Mouse (Mus musculus) limb, embryonic 15.5 days (tissue): ENCODE results near the gene Cage1. TPM values are rescaled to one million over a fixed set of nuclear protein-coding genes. Genes with fewer than 3 reads are reported as not detected.
A peak's percentile ranks its signal among the peaks of the same experiment; 100 is the strongest.

Experiments
- ATAC-seq: fragments of 200-750 bp; cut with Nextera tagmentation; 2 replicates; pipeline ENCODE4 v1.8.0; 2017; ENCODE audit warnings: low read depth, moderate TSS enrichment; ENCODE audit not compliant: insufficient number of reproducible peaks, low FRiP score, low TSS enrichment
- H3K27ac ChIP-seq: fragments of 300-500 bp; sonication (generic); 2 replicates; pipeline ENCODE4 v1.5.1; 2015; ENCODE audit warnings: moderate library complexity, mild to moderate bottlenecking, inconsistent platforms
- H3K27me3 ChIP-seq: fragments of 300-500 bp; sonication (generic); 2 replicates; pipeline ENCODE4 v1.6.1; 2015; ENCODE audit warnings: inconsistent platforms
- H3K36me3 ChIP-seq: fragments of 300-500 bp; sonication (generic); 2 replicates; pipeline ENCODE4 v1.6.1; 2015; ENCODE audit warnings: inconsistent platforms
- H3K4me1 ChIP-seq: fragments of 300-500 bp; sonication (generic); 2 replicates; pipeline ENCODE4 v1.6.1; 2015; ENCODE audit warnings: inconsistent platforms
- H3K4me2 ChIP-seq: fragments of 300-500 bp; sonication (generic); 2 replicates; pipeline ENCODE4 v1.6.1; 2015; ENCODE audit warnings: mild to moderate bottlenecking, inconsistent platforms
- H3K4me3 ChIP-seq: fragments of 300-500 bp; sonication (generic); 2 replicates; pipeline ENCODE4 v1.5.1; 2015; ENCODE audit warnings: mild to moderate bottlenecking, inconsistent platforms
- H3K9ac ChIP-seq: fragments of 300-500 bp; sonication (generic); 2 replicates; pipeline ENCODE4 v1.6.1; 2015; ENCODE audit warnings: inconsistent platforms
- H3K9me3 ChIP-seq: fragments of 300-500 bp; sonication (generic); 2 replicates; pipeline ENCODE4 v1.6.1; 2016; ENCODE audit warnings: inconsistent platforms
- WGBS: fragments of 180-500 bp; shearing (Covaris S2); methylation state at CpG from one replicate; pipeline ENCODE4 v1.1.7; 2015; 5-methylcytosine and 5-hydroxymethylcytosine counted together
- polyA plus RNA-seq: library from polyadenylated mRNA; unstranded; fragments of >200 nt; fragmentation: Nextera tagmentation; extraction: Ambion mirVana; gene quantifications from 2 replicates; pipeline ENCODE4 v1.2.1, GENCODE M21; 2015

The Cage1 gene
- polyA plus RNA-seq, 1 experiment from 2014 or later = 0.78 TPM

DNA sequence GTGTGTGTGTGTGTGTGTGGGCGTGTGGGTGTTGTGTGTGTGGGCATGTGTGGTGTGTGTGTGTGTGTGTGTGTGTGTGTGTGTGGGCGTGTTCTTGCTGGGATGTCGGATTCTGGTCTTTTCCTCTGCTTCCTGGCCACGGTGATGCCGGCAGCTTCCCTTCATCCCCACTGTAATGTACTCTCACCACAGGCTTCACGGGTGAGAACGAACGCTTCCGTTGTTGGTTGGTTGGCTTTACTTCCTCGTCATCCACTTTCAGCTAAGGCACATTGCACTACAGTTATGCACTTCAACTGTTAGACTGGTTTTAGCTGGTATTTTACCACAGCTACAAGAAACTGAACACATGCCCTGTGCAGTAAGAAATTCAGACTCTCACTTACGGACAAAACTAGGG is 25.8 kb upstream of the Cage1 start:
- H3K36me3 ChIP-seq = peaks cover 47% of the 10 kb centered on the region

DNA sequence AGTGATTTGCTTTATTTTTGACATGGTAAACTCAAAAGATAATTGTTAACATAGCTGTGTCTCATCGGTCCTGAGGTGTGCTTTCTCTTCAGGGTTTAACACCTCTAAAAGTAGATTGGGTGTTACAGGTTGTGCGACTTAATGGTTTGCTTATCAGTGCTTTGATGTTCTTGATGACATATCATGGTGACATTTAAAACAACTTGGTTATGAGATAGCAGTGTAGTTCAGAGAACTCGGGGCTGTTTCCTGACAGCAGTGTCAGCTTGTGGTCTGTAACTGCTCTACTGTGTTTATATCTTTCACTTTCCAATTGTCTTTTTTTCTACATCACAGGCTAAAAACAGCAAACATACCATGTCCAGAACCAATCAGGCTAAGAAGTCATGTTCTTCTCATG is 13.0 kb upstream of the Cage1 start:
- Histone ChIP-seq H3K27ac (no peak overlapping the region), H3K4me1 (no peaks in the 10 kb centered on the region), H3K9me3 (no peaks in the 10 kb centered on the region), H3K27me3 (no peaks in the 10 kb centered on the region), H3K9ac (no peak overlapping the region), H3K36me3 (peaks cover 95% of the 10 kb centered on the region), H3K4me3 (no peak overlapping the region), H3K4me2 (no peak overlapping the region)
- WGBS = 85% methylated on average over 3 of the region's 3 CpGs
- no peak for ATAC-seq

More for the DNA sequence above, 25.8 kb upstream of the Cage1 start:
- Histone ChIP-seq H3K27ac (no peak overlapping the region), H3K4me2 (no peak overlapping the region), H3K4me1 (no peaks in the 10 kb centered on the region), H3K27me3 (no peaks in the 10 kb centered on the region), H3K4me3 (no peak overlapping the region), H3K9ac (no peak overlapping the region), H3K9me3 (no peaks in the 10 kb centered on the region)
- WGBS = 93% methylated on average over 9 of the region's 11 CpGs
- ATAC-seq = no peak

DNA sequence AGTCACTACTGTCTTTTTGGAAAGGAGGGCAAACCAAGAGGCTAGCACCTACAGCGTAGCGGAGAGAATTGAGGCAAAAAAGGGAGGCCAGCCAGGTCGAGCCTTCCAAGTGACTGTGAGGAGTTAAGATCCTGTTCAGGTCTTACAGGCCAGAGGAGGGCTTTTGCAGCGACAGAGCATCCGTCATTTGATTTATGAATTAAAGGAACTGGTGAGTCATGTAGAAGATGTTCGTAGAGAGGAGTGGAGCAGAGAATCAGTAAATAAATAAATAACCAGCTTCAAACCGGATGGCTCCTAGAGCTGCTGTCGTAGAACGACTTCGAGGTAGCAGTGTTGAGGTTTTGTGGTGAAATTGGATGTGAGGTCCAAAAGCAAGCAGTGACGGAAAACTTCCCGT is 942 bp upstream of the Cage1 start:
- Histone ChIP-seq H3K36me3 (peaks cover 30% of the 10 kb centered on the region), H3K9ac (peak overlapping the region; percentile 67), H3K9me3 (no peaks in the 10 kb centered on the region), H3K4me3 (peak overlapping the region; percentile 65), H3K27ac (no peak overlapping the region), H3K27me3 (no peaks in the 10 kb centered on the region), H3K4me2 (peak overlapping the region; percentile 81), H3K4me1 (peaks cover 16% of the 10 kb centered on the region)
- ATAC-seq = no peak
- 37% methylated on average over 12 of the region's 12 CpGs for WGBS

DNA sequence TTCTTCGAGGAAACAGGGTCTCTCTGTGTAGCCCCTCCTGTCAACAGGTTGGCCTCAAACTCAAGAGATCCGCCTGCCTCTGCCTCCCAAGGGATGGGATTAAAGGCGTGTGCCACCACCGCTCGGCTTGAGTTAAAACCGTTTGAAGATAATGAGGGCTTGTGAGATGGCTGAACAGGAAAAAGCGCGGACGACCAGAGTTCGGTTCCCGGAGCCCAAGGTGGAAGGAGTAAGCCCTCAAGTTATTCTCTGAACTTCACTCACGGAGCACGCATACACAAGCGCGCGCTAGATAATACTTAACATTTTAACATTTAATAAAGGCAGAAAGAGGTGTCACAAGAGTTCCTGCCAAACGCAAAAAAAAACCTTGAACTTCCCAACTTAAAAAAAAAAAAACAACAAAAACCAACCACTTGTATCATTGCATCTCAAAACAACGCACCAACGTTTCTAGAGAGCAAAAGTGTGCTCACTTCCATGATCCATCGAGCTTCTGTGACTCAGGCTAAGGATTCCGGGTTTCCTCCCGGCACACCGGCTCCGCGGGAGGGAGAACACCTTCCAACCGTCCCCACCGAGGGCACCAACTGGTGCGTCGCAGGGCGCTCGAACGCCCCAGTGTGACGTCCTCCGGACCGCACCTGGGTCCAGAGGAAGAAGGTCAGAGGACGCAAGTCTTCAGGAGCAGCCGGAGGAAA is 376 bp downstream of the Cage1 start, which contains the start of gene Riok1:
Riok1 (plus strand) TSS at position 653 of the 701 bp plus-strand sequence.
- Histone ChIP-seq H3K36me3 (peaks cover 18% of the 10 kb centered on the region), H3K27me3 (no peaks in the 10 kb centered on the region), H3K4me1 (peaks cover 16% of the 10 kb centered on the region), H3K27ac (peak within 1 kb of the TSS; percentile 80), H3K9ac (peak within 1 kb of the TSS; percentile 67), H3K4me3 (peak within 1 kb of the TSS; percentile 65), H3K4me2 (peak within 1 kb of the TSS; percentile 81), H3K9me3 (no peaks in the 10 kb centered on the region)
- 9% methylated on average over 37 of the region's 37 CpGs for WGBS
- ATAC-seq = 0 out of 2 replicates have a peak, but pooled peaks have one; percentile 4

DNA sequence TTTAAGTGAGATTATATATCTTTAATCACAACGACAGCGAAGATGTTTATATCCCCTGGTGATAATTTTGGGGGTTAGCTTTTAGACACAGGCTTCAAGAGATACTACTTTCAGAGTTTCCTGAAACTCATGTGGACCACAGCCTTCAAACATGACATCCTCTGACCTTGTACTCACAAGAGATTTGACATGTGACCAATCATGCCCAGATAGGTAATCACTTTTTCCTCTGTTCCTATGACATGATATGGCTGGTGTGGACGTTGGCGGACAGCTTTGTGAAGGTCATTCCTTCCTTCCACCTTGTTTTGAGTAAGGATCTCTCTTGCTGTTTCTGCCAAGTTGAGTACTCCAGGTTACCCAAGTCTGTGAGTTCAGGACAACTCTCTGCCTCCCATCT is 8.5 kb downstream of the Cage1 start:
- H3K9me3 ChIP-seq = no peaks in the 10 kb centered on the region
- H3K36me3 ChIP-seq = no peaks in the 10 kb centered on the region
- no peaks in the 10 kb centered on the region for H3K27me3 ChIP-seq
- H3K9ac ChIP-seq = no peak overlapping the region
- H3K27ac ChIP-seq = no peak overlapping the region
- H3K4me2 ChIP-seq = no peak overlapping the region
- H3K4me1 ChIP-seq = no peaks in the 10 kb centered on the region
- ATAC-seq = no peak
- no peak overlapping the region for H3K4me3 ChIP-seq
- 81% methylated on average over 4 of the region's 4 CpGs for WGBS

DNA sequence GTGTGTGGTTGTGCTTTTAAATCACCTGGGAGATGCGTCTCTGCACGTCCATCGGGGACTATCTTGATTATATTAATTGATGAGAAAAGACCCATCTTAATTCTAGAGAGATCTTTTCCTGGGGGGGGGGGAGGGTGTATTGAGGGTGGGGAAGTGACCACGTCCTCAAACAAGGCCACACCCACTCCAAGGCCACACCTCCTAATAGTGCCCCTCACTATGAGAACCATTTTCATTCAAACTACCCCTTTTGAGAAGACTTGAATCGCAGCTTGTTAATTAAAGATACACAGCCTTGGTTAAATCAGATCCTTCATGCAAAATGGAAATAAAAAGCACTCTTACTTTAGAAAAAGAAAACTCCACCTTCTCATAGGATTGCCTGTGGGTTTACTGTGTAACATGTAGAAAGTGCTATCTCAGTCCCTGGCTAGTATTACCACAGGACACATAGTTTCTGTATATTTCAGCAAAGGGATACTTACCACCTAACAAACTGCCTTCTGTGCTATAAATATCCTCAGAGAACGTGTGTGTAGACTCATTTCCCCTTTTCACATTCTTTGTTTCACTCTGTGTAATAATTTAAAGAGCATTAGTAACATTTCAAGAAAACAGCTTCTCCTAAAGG is 9.1 kb downstream of the Cage1 start:
- H3K9me3 ChIP-seq = no peaks in the 10 kb centered on the region
- H3K4me2 ChIP-seq = no peak overlapping the region
- no peaks in the 10 kb centered on the region for H3K27me3 ChIP-seq
- no peaks in the 10 kb centered on the region for H3K4me1 ChIP-seq
- 53% methylated on average over 6 of the region's 6 CpGs for WGBS
- no peaks in the 10 kb centered on the region for H3K36me3 ChIP-seq
- H3K9ac ChIP-seq = no peak overlapping the region
- no peak for ATAC-seq
- H3K4me3 ChIP-seq = no peak overlapping the region
- H3K27ac ChIP-seq = no peak overlapping the region

DNA sequence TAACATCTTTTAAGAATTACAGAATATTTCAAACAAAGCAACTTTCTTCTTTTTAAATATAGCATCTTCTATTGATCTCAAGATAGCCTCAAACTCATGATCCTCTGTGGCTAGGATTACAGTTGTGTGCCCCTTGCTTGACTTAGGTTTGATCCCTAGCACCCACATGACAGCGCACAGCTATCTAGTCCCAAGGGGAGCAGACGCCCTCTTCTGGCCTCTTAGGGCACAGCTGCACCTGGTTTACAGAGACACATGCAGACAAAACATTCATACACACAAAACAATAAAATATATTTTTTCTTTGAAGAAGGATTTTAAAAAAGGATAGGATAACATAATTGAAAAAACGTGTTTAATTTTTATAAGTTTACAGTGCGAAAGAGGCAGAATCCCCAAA is 11.0 kb downstream of the Cage1 start:
- H3K4me3 ChIP-seq = no peak overlapping the region
- ATAC-seq = no peak
- H3K9ac ChIP-seq = no peak overlapping the region
- WGBS = 45% methylated on average over 4 of the region's 4 CpGs
- H3K4me2 ChIP-seq = no peak overlapping the region
- H3K4me1 ChIP-seq = no peaks in the 10 kb centered on the region
- H3K27ac ChIP-seq = no peak overlapping the region
- no peaks in the 10 kb centered on the region for H3K36me3 ChIP-seq
- H3K9me3 ChIP-seq = no peaks in the 10 kb centered on the region
- H3K27me3 ChIP-seq = no peaks in the 10 kb centered on the region

DNA sequence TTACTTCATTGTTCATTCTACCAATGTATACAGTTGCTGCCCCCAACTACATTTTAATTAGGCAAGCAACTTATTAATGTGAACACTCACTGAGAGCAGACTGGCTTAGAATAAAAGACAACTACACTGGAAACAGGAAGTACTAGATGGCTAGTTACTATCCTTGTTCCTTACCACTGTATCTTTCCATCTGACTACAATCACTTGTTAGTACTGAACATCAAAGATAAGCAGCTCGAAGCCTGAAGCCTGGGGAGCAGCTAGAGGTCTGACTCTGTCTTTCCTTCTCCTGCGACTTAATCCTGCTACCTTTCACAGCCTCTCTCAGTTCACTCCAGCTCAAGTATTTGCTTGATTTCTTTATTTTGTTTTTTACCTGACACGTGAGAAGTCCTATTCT is 18.1 kb downstream of the Cage1 start:
- H3K27ac ChIP-seq = no peak overlapping the region
- H3K4me2 ChIP-seq = no peak overlapping the region
- H3K27me3 ChIP-seq = no peaks in the 10 kb centered on the region
- 68% methylated on average over 3 of the region's 3 CpGs for whole genome bisulfite sequencing
- H3K9me3 ChIP-seq = no peaks in the 10 kb centered on the region
- H3K4me1 ChIP-seq = no peaks in the 10 kb centered on the region
- H3K9ac ChIP-seq = no peak overlapping the region
- H3K36me3 ChIP-seq = no peaks in the 10 kb centered on the region
- no peak for ATAC-seq
- no peak overlapping the region for H3K4me3 ChIP-seq

DNA sequence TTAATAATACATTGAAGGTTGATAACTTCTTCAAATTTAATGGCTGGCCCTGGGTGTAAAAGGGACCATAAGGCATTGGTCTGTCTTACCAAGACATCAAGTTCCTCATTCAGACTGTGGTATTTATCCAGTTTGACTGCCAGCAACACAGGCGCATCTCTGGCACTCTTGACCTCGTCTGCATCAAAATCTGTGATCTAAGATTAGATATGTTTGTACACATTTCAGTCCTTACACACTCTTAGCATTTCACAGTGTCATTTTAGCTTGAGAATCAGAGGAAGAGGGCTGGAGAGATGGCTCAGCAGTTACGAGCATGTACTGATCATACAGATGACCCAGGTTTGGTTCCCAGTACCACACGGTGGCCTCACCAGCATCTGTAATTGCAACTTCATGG is 21.3 kb downstream of the Cage1 start:
- ATAC-seq = no peak
- no peak overlapping the region for H3K4me3 ChIP-seq
- 84% methylated on average over 4 of the region's 4 CpGs for WGBS
- no peak overlapping the region for H3K4me2 ChIP-seq
- no peaks in the 10 kb centered on the region for H3K4me1 ChIP-seq
- H3K9me3 ChIP-seq = no peaks in the 10 kb centered on the region
- H3K27ac ChIP-seq = no peak overlapping the region
- H3K9ac ChIP-seq = no peak overlapping the region
- H3K36me3 ChIP-seq = no peaks in the 10 kb centered on the region
- H3K27me3 ChIP-seq = no peaks in the 10 kb centered on the region

DNA sequence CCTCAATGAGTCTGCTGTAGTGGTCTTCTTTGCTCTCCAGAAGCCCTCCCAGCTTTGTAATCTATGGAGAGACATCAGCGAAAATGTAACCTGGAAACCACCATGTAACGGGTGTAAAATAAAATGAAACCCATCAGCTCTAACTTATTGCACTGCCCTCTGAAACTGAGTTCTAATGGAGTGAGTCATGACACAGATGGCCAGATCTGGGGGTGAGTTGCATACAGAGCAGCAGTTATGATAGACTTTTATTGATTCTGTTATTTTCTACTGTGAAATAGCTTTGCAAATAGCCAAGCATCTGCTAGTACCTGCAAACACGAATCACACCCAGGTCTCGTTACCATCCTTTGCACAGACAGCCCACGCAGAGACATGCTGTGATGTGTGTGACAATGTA is 24.4 kb downstream of the Cage1 start:
- no peaks in the 10 kb centered on the region for H3K36me3 ChIP-seq
- H3K4me1 ChIP-seq = no peaks in the 10 kb centered on the region
- H3K9me3 ChIP-seq = no peaks in the 10 kb centered on the region
- H3K4me2 ChIP-seq = no peak overlapping the region
- no peak overlapping the region for H3K4me3 ChIP-seq
- no peak for ATAC-seq
- no peaks in the 10 kb centered on the region for H3K27me3 ChIP-seq
- H3K9ac ChIP-seq = no peak overlapping the region
- H3K27ac ChIP-seq = no peak overlapping the region
- WGBS = 80% methylated on average over 5 of the region's 5 CpGs

DNA sequence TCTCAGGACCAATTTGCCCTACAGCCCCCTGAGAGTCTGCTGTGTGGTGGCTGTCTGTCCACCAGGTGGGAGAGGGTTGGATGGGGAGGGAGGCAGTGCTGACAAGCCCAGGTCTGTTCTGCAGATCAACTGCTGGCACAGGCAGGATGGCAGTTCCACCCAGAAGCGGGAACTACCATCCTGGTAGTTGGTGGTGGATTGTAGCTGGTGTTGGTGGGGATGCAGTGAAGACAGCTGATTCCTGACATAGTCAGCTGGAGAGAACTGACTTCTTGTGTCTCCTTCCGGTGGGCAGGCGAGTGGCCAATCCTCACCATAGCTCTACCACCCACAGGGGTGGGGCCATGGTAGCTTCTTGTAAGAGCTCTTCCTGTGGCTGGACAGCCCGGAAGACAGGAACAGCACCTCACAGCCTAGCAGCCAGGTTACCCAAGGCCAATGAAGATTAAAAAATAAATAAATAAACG is 26.4 kb downstream of the Cage1 start:
- Histone ChIP-seq H3K9me3 (no peaks in the 10 kb centered on the region), H3K4me3 (no peak overlapping the region), H3K4me1 (no peaks in the 10 kb centered on the region), H3K9ac (no peak overlapping the region), H3K4me2 (no peak overlapping the region), H3K36me3 (no peaks in the 10 kb centered on the region), H3K27ac (no peak overlapping the region), H3K27me3 (no peaks in the 10 kb centered on the region)
- WGBS = 83% methylated on average over 5 of the region's 5 CpGs
- ATAC-seq = no peak

DNA sequence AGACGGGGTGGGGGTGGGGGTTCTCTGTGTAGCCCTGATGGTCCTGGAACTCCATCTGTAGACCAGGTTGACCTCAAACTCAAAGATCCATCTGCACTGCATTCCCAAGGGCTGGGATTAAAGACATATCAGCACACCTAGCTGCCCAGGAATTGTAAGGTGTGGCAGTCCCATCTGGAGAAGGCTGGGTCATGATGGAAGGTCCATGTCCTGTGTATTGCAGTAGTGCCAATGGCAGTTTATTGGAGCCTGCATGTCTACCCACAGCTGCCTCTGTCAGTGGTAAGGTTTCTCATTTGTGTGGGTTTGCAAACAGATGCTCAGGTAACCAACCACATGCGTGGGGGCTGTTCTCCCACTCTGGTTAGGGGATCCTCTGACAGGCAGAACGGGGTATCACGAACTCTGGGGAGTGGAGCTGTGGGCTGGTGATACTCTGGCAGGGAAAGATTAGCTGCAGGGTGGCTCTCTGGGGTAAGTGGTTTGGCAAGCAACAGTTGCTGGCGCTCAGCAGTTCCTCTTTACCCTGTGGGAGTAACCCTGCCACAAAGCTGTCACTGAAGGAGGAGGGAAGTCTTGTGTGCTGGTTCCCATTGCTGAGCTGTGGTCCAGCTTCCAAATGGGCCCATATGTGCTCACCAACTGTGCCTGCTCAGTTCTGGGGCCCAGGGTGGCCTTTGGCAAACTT is 27.0 kb downstream of the Cage1 start:
- 84% methylated on average over 5 of the region's 5 CpGs for WGBS
- Histone ChIP-seq H3K36me3 (no peaks in the 10 kb centered on the region), H3K27me3 (no peaks in the 10 kb centered on the region), H3K4me1 (no peaks in the 10 kb centered on the region), H3K9me3 (no peaks in the 10 kb centered on the region), H3K27ac (no peak overlapping the region), H3K4me3 (no peak overlapping the region), H3K9ac (no peak overlapping the region), H3K4me2 (no peak overlapping the region)
- ATAC-seq = no peak
